Mouse (Mus musculus): ENCODE data around the gene Fgf7. TPM values are rescaled to one million over a fixed set of nuclear protein-coding genes. Genes with fewer than 3 reads are reported as not detected.

Gene Fgf7
- polyA plus RNA-seq, 1 experiment from 2014 or later, result 0.21 TPM

GRCm38 (mm10) chr2:126052749-126053557 lies 18.5 kb downstream of the Fgf7 start:
- no peaks in the 10 kb centered on the region for H3K36me3 ChIP-seq (ENCODE audit: control insufficient read depth, insufficient read depth, low read length)
- DNase-seq (ENCODE audit: low spot score), result no peak
- H3K27ac ChIP-seq (ENCODE audit: low read depth, low read length), result no peak overlapping the region
- H3K4me3 ChIP-seq (ENCODE audit: low read depth, low read length), result no peak overlapping the region
- H3K4me2 ChIP-seq, result no peak overlapping the region
- ATAC-seq (replicated peaks; ENCODE audit: low FRiP score), result no peak
- H3K9me3 ChIP-seq (ENCODE audit: control insufficient read depth, low read length), result no peaks in the 10 kb centered on the region
- H3K27me3 ChIP-seq (replicated peaks; ENCODE audit: control insufficient read depth, insufficient read depth, low read length), result no peaks in the 10 kb centered on the region
- 63% methylated on average over 6 of the region's 6 CpGs for WGBS
- no peaks in the 10 kb centered on the region for H3K4me1 ChIP-seq (replicated peaks; ENCODE audit: control insufficient read depth, insufficient read depth, low read length)
- H3K9ac ChIP-seq (ENCODE audit: low read depth, low read length), result no peak overlapping the region

GRCm38 (mm10) chr2:126053657-126054056 lies 19.2 kb downstream of the Fgf7 start:
- 70% methylated on average over 5 of the region's 5 CpGs for WGBS
- no peaks in the 10 kb centered on the region for H3K9me3 ChIP-seq (ENCODE audit: control insufficient read depth, low read length)
- H3K27me3 ChIP-seq (replicated peaks; ENCODE audit: control insufficient read depth, insufficient read depth, low read length), result no peaks in the 10 kb centered on the region
- no peak overlapping the region for H3K9ac ChIP-seq (ENCODE audit: low read depth, low read length)
- H3K27ac ChIP-seq (ENCODE audit: low read depth, low read length), result no peak overlapping the region
- no peaks in the 10 kb centered on the region for H3K4me1 ChIP-seq (replicated peaks; ENCODE audit: control insufficient read depth, insufficient read depth, low read length)
- H3K4me3 ChIP-seq (ENCODE audit: low read depth, low read length), result no peak overlapping the region
- no peaks in the 10 kb centered on the region for H3K36me3 ChIP-seq (ENCODE audit: control insufficient read depth, insufficient read depth, low read length)
- no peak for ATAC-seq (replicated peaks; ENCODE audit: low FRiP score)
- no peak overlapping the region for H3K4me2 ChIP-seq
- no peak for DNase-seq (ENCODE audit: low spot score)

DNA sequence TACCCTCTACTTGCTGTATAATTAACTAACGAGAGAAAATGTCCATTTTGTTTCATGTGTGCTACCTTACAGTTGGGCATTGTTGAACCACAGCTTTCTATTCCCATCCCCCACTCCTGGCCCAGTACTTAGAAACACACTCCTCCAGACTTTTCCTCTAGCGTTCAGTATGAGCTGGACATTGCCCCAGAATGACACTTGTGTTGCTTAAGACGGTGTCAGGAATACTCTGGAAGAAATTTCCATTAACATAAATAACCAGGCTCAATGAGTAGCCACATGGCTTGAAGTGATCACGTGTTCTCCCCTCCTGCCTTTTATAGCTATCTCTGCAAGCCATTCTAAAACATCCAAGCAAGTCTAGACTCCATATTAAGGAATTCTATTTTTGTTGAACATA lies 26.1 kb downstream of the Fgf7 start:
- no peak for ATAC-seq (replicated peaks; ENCODE audit: low FRiP score)
- Histone ChIP-seq H3K27me3 (replicated peaks; ENCODE audit: control insufficient read depth, insufficient read depth, low read length) (no peaks in the 10 kb centered on the region), H3K27ac (ENCODE audit: low read depth, low read length) (no peak overlapping the region), H3K4me1 (replicated peaks; ENCODE audit: control insufficient read depth, insufficient read depth, low read length) (no peaks in the 10 kb centered on the region), H3K9ac (ENCODE audit: low read depth, low read length) (no peak overlapping the region), H3K4me2 (no peak overlapping the region), H3K4me3 (ENCODE audit: low read depth, low read length) (no peak overlapping the region), H3K36me3 (ENCODE audit: control insufficient read depth, insufficient read depth, low read length) (no peaks in the 10 kb centered on the region), H3K9me3 (ENCODE audit: control insufficient read depth, low read length) (no peaks in the 10 kb centered on the region)
- WGBS, result 72% methylated on average over 4 of the region's 4 CpGs
- no peak for DNase-seq (ENCODE audit: low spot score)

DNA sequence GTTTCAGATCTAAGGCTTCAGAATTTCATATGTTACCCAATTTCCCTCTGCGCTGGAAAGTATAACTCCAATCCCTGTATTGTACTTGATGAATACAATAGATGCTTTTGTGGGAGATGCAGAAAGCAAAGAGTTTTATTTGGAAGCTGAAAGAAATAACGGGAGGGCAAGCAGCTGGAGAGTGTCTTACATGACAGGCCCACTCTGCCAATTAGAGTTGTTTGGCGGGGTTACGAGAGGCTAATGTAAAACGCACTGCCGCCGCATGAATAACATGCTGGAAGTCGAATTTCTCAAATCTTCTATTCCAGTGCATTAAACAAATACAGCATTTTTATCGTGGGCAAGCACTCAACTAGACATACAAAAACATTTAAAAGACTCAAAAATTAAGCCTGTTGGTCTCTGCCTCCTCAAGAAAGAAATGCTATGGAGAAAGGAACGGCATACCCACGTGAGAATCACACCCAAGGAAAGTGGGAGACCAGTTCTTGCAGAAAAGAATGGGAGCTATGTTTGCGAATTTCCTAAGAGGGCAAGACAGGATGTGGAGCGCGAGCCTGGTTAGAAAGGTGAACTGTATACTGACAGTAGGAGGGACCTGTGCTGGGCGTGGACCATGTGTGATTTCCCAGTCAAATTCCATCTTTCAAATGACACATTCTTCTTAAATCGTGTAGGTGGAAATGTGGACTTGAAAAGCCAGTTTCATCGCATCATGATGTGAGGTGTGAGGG lies 26.7 kb downstream of the Fgf7 start:
- DNase-seq (ENCODE audit: low spot score) (no peak), ATAC-seq (replicated peaks; ENCODE audit: low FRiP score) (no peak)
- WGBS, result 81% methylated on average over 17 of the region's 17 CpGs
- Histone ChIP-seq H3K27ac (ENCODE audit: low read depth, low read length) (no peak overlapping the region), H3K4me3 (ENCODE audit: low read depth, low read length) (no peak overlapping the region), H3K9ac (ENCODE audit: low read depth, low read length) (no peak overlapping the region), H3K4me2 (no peak overlapping the region), H3K9me3 (ENCODE audit: control insufficient read depth, low read length) (no peaks in the 10 kb centered on the region), H3K36me3 (ENCODE audit: control insufficient read depth, insufficient read depth, low read length) (no peaks in the 10 kb centered on the region), H3K27me3 (replicated peaks; ENCODE audit: control insufficient read depth, insufficient read depth, low read length) (no peaks in the 10 kb centered on the region), H3K4me1 (replicated peaks; ENCODE audit: control insufficient read depth, insufficient read depth, low read length) (no peaks in the 10 kb centered on the region)

- DNase-seq (ENCODE audit: low spot score), result no peak
- ATAC-seq (replicated peaks; ENCODE audit: low FRiP score), result no peak
- no peak overlapping the region for H3K4me2 ChIP-seq
- H3K9ac ChIP-seq (ENCODE audit: low read depth, low read length), result no peak overlapping the region
- H3K9me3 ChIP-seq (ENCODE audit: control insufficient read depth, low read length), result no peaks in the 10 kb centered on the region
- no peaks in the 10 kb centered on the region for H3K36me3 ChIP-seq (ENCODE audit: control insufficient read depth, insufficient read depth, low read length)
- no peaks in the 10 kb centered on the region for H3K4me1 ChIP-seq (replicated peaks; ENCODE audit: control insufficient read depth, insufficient read depth, low read length)
- no peak overlapping the region for H3K27ac ChIP-seq (ENCODE audit: low read depth, low read length)
- WGBS, result 78% methylated on average over 7 of the region's 7 CpGs
- H3K27me3 ChIP-seq (replicated peaks; ENCODE audit: control insufficient read depth, insufficient read depth, low read length), result no peaks in the 10 kb centered on the region
- no peak overlapping the region for H3K4me3 ChIP-seq (ENCODE audit: low read depth, low read length)
Measured at GRCm38 (mm10) chr2:126062876-126063275, 28.4 kb downstream of the Fgf7 start.

DNA sequence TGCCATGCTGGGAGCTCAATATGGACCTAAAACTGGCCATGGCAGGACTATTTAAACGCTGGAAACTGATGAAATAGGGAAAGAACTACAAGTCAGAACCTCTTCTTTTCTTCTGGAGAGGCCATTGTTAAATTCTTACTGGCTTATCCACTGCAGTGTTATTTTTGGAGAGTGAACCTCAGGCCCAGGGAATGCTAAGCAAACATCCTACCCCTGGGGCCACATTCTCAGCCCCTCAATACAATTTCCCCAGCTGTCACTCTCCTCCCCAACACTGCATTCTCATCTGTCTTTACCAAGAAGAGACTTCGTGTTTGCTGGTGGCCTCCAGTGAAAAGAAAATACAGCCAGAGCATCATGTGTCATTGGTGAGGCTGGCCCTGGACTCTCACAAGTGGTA lies 30.4 kb downstream of the Fgf7 start:
- ATAC-seq (replicated peaks; ENCODE audit: low FRiP score), result no peak
- Histone ChIP-seq H3K36me3 (ENCODE audit: control insufficient read depth, insufficient read depth, low read length) (no peaks in the 10 kb centered on the region), H3K4me2 (no peak overlapping the region), H3K4me3 (ENCODE audit: low read depth, low read length) (no peak overlapping the region), H3K27me3 (replicated peaks; ENCODE audit: control insufficient read depth, insufficient read depth, low read length) (no peaks in the 10 kb centered on the region), H3K9ac (ENCODE audit: low read depth, low read length) (no peak overlapping the region), H3K9me3 (ENCODE audit: control insufficient read depth, low read length) (no peaks in the 10 kb centered on the region), H3K27ac (ENCODE audit: low read depth, low read length) (no peak overlapping the region), H3K4me1 (replicated peaks; ENCODE audit: control insufficient read depth, insufficient read depth, low read length) (no peaks in the 10 kb centered on the region)
- WGBS, result 46% methylated on average over 2 of the region's 2 CpGs
- DNase-seq (ENCODE audit: low spot score), result no peak

- no peak overlapping the region for H3K4me2 ChIP-seq
- no peaks in the 10 kb centered on the region for H3K9me3 ChIP-seq (ENCODE audit: control insufficient read depth, low read length)
- ATAC-seq (replicated peaks; ENCODE audit: low FRiP score) (no peak), DNase-seq (ENCODE audit: low spot score) (no peak)
- no peak overlapping the region for H3K4me3 ChIP-seq (ENCODE audit: low read depth, low read length)
- no peaks in the 10 kb centered on the region for H3K36me3 ChIP-seq (ENCODE audit: control insufficient read depth, insufficient read depth, low read length)
- WGBS, result 83% methylated on average over 3 of the region's 3 CpGs
- no peak overlapping the region for H3K27ac ChIP-seq (ENCODE audit: low read depth, low read length)
- no peaks in the 10 kb centered on the region for H3K27me3 ChIP-seq (replicated peaks; ENCODE audit: control insufficient read depth, insufficient read depth, low read length)
- no peaks in the 10 kb centered on the region for H3K4me1 ChIP-seq (replicated peaks; ENCODE audit: control insufficient read depth, insufficient read depth, low read length)
- H3K9ac ChIP-seq (ENCODE audit: low read depth, low read length), result no peak overlapping the region
Measured at GRCm38 (mm10) chr2:126065303-126065856, 30.9 kb downstream of the Fgf7 start.

DNA sequence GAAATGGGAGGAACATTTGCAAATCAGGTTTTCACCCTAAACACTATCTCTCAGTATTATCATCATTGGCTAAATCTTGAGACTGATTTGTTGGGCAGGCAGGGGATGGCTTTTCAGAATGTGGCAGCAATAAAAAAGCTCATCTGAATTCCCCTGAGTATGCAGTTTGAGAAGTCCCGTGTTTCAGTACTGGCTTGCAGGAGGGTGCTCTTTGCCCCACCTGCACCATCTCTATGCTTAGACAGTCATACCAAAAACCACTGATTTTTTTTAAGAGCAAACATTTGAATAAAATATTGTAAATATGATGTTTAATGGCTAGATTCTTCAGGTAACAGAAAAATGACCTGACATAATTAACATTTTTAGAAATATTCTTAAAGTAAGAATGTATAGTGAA lies 35.3 kb downstream of the Fgf7 start:
- no peak overlapping the region for H3K27ac ChIP-seq (ENCODE audit: low read depth, low read length)
- H3K36me3 ChIP-seq (ENCODE audit: control insufficient read depth, insufficient read depth, low read length), result no peaks in the 10 kb centered on the region
- H3K9me3 ChIP-seq (ENCODE audit: control insufficient read depth, low read length), result no peaks in the 10 kb centered on the region
- H3K4me1 ChIP-seq (replicated peaks; ENCODE audit: control insufficient read depth, insufficient read depth, low read length), result no peaks in the 10 kb centered on the region
- H3K9ac ChIP-seq (ENCODE audit: low read depth, low read length), result no peak overlapping the region
- no peaks in the 10 kb centered on the region for H3K27me3 ChIP-seq (replicated peaks; ENCODE audit: control insufficient read depth, insufficient read depth, low read length)
- no peak for ATAC-seq (replicated peaks; ENCODE audit: low FRiP score)
- no peak for DNase-seq (ENCODE audit: low spot score)
- H3K4me2 ChIP-seq, result no peak overlapping the region
- WGBS, result 85% methylated on average over 1 of the region's 1 CpGs
- H3K4me3 ChIP-seq (ENCODE audit: low read depth, low read length), result no peak overlapping the region

Data from liver, embryonic 11.5 days (tissue).